Mouse (Mus musculus): ENCODE data around the gene Ndufa6.
"Not testable (repeated sequence)": the region's sequence is repeated elsewhere in the genome, so short reads cannot be mapped to it uniquely, and the experiment has no call there.

Gene Ndufa6

GRCm38 (mm10) chr15:82364561-82364960 is 10.4 kb upstream of the Ndufa6 start:
- not testable (repeated sequence) for DNase-seq

GRCm38 (mm10) chr15:82363801-82364200 is 9.7 kb upstream of the Ndufa6 start:
- not testable (repeated sequence) for DNase-seq

- no peak for DNase-seq
Observed at GRCm38 (mm10) chr15:82362234-82362633, 8.1 kb upstream of the Ndufa6 start.

- no peak for DNase-seq
Observed at GRCm38 (mm10) chr15:82361459-82362018, 7.4 kb upstream of the Ndufa6 start.

GRCm38 (mm10) chr15:82358431-82359260 is 4.5 kb upstream of the Ndufa6 start:
- DNase-seq, result no peak

GRCm38 (mm10) chr15:82353745-82354113 is 393 bp downstream of the Ndufa6 start:
- DNase-seq, result no peak

- DNase-seq, result no peak
Observed at GRCm38 (mm10) chr15:82353078-82353744, 911 bp downstream of the Ndufa6 start.

- DNase-seq, result no peak
Observed at GRCm38 (mm10) chr15:82351480-82351879, 2.6 kb downstream of the Ndufa6 start.

GRCm38 (mm10) chr15:82350349-82350748 is 3.8 kb downstream of the Ndufa6 start:
- DNase-seq, result no peak

- DNase-seq, result no peak
Observed at GRCm38 (mm10) chr15:82348999-82349341, 5.2 kb downstream of the Ndufa6 start.

GRCm38 (mm10) chr15:82348258-82348998 is 5.7 kb downstream of the Ndufa6 start:
- no peak for DNase-seq

GRCm38 (mm10) chr15:82347852-82348251 is 6.3 kb downstream of the Ndufa6 start:
- no peak for DNase-seq

GRCm38 (mm10) chr15:82347303-82347676 is 6.8 kb downstream of the Ndufa6 start:
- DNase-seq, result no peak

- DNase-seq, result no peak
Observed at GRCm38 (mm10) chr15:82346580-82347302, 7.4 kb downstream of the Ndufa6 start.

GRCm38 (mm10) chr15:82345820-82346470 is 8.2 kb downstream of the Ndufa6 start:
- peak; percentile 98 to 99 for DNase-seq

- DNase-seq, result no peak
Observed at GRCm38 (mm10) chr15:82344971-82345370, 9.2 kb downstream of the Ndufa6 start.

GRCm38 (mm10) chr15:82343368-82344287 is 10.5 kb downstream of the Ndufa6 start:
- no peak for DNase-seq

GRCm38 (mm10) chr15:82342543-82342935 is 11.6 kb downstream of the Ndufa6 start:
- DNase-seq, result no peak

GRCm38 (mm10) chr15:82341675-82342542 is 12.2 kb downstream of the Ndufa6 start:
- DNase-seq, result no peak

GRCm38 (mm10) chr15:82341036-82341501 is 13.1 kb downstream of the Ndufa6 start:
- DNase-seq, result no peak

Data from cerebellum, postnatal 14 days (tissue).